Mouse (Mus musculus): ENCODE data around the gene Tpx2. TPM values are rescaled to one million over a fixed set of nuclear protein-coding genes. Genes with fewer than 3 reads are reported as not detected.
A peak's percentile ranks its signal among the peaks of the same experiment; 100 is the strongest.

Gene Tpx2
- total RNA-seq, 2 experiments from 2014 or later = 2.5 to 3.0 TPM

DNA sequence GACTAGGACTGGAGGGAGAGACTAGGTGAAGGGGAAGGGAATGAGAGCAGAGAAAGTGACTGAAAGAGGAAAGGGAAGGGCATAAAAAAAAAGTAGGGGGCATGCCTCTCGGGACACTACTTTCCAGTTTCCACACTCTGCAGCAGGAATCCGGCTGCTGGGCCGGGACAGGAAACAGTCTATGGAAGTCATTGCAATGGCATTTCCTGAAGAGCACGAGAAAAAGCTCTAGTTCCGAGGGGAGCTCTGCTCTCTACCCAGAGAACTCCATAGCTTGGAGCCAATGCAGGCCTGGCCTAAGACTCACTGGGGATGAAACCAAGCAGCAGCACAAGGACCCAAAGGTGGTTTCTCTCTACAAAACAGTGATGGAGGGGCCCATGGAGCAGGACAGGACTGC, 26.7 kb upstream of the Tpx2 start:
- intact Hi-C loops (cut with DNase I) = no loop called here
- H3K4me3 ChIP-seq = no peak overlapping the region; the same call in 1 of the 2 replicates
- DNase-seq (ENCODE audit: extremely low spot score in 1 of 2, low spot score in 2 of 2) = no peak
- no peak for TF ChIP-seq CTCF (IDR thresholded peaks at IDR 0.05)
- peak overlapping the region; percentile 87 for H3K27ac ChIP-seq

DNA sequence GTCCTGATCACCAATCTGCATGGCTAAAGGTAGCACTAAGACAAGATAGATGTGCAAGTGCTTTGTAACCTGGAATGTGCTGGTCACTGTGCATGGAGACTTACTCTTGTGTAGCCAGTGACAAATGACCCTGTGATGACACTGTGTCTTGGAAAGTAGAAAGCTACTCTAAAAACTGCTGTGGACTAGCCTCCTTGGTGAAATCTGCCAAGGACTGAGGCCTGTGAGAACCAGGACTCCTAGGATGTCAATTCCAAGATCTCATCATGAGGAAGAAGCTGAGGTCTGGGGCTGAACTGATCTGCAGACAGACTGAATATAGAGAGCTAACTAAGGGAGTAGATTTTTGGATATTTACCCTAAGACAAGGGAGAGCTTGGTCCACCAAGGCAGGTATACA, 26.2 kb upstream of the Tpx2 start:
- intact Hi-C loops (cut with DNase I) = no loop called here
- DNase-seq (ENCODE audit: extremely low spot score in 1 of 2, low spot score in 2 of 2) = no peak
- peak overlapping the region; percentile 87 for H3K27ac ChIP-seq

DNA sequence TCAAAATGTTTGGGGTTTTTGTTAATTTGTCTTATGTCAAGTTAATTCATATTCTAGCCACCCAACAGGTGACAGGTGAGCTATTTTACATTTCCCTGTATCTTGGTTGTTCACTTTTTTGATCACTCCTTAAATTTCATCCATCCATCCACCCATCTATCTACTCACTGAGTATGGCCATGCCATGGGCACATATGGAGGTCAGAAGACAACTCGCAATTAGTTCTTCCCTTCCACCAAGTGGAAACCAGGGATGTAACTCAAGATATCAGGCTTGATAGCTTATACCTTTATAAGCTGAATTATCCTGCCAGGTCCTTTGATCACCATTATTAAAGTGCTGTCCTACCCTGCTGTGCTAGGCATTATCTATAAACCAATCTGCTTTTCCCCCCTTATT, 24.0 kb upstream of the Tpx2 start:
- Histone ChIP-seq H3K27ac (no peak overlapping the region), H3K4me3 (no peak overlapping the region)
- intact Hi-C loops (cut with DNase I) = no loop called here
- DNase-seq (ENCODE audit: extremely low spot score in 1 of 2, low spot score in 2 of 2) = no peak
- no peak for TF ChIP-seq CTCF (IDR thresholded peaks at IDR 0.05)

More for the DNA sequence above, 26.2 kb upstream of the Tpx2 start:
- no peak for TF ChIP-seq CTCF (IDR thresholded peaks at IDR 0.05)
- H3K4me3 ChIP-seq = peak overlapping the region; percentile 13; the same call in 1 of the 2 replicates

DNA sequence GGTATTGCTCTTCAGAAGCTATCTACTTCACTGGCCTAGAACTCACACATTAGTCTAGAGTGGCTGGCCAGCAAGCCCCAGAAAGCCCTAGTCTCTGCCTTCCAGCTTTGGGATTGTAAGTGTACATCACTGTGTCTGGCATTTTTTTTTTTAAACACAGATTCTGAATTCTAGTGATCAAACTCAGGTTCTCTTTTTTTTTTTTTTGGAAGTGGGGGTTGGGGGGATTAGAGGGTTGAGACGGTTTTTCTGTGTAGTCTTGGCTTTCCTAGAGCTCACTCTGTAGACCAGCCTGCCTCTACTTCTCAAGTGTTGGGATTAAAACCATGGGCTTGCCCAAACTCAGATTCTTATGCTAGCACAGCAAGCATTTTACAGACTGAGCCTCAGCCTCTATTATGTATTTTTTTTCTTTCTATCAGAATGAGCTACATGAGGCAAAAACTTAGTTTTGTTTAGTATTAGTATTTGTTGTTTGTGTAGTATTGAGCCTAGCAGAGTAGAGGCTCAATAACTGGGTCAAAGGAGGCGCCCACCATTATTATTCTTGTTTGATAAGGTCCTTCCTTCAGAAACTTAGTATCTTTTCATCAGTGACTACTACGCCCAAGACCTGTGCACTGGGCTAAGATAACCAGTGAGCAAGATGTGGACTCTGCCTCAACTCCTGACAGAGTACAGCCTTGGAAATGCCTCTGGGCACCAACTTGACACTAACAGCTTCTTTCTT, 23.2 kb upstream of the Tpx2 start:
- intact Hi-C loops (cut with DNase I) = no loop called here
- TF ChIP-seq CTCF (IDR thresholded peaks at IDR 0.05) = no peak
- no peak overlapping the region for H3K4me3 ChIP-seq
- H3K27ac ChIP-seq = peak overlapping the region; percentile 100
- DNase-seq (ENCODE audit: extremely low spot score in 1 of 2, low spot score in 2 of 2) = no peak

DNA sequence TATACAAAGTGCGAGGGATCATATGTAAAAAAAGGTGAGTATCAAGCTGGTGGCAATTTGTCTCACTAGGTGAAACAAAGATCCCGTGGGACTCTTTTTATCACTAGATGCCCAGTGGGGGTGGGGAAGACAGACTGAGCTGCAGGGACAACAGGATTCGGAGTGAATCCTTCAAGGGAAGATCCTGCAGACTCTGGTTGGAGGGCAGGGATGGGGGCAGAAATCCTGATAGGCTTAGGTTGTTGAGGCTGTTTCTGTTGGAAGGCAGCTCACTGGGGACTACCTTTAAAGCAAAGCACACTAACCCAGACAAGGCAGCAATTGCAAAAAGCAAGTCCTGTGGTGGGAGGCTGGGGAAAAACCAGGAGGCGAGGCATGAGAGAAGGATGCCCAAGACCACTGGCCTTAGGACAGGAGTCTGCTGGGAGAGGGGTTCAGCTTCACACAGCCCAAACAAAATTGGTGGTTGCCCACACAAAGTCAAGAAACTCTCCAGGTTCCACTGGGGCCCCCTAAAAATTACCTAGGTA, 22.5 kb upstream of the Tpx2 start:
- no peak for TF ChIP-seq CTCF (IDR thresholded peaks at IDR 0.05)
- intact Hi-C loops (cut with DNase I) = no loop called here
- Histone ChIP-seq H3K4me3 (no peak overlapping the region), H3K27ac (peak overlapping the region; percentile 100)
- no peak for DNase-seq (ENCODE audit: extremely low spot score in 1 of 2, low spot score in 2 of 2)

DNA sequence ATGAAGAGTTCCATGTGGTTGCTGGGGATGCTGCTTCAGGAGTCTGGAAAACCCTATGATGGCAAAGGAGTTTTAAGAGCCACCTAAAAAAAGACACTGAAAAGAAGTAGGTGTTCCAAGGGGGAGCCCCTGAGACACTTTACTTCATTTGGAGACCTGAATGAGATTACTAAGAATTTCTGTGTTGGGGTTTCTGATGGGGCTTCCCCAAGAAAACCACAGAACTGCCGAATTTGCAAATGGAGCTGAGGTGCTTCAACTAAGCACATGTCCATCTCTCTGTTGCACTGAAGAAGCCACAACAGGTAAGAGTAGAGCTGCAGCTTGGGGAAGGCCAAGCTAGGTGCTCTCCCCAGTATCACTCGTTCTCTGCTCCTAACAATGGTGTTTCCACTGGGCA, 22.1 kb upstream of the Tpx2 start:
- peak overlapping the region; percentile 100 for H3K4me3 ChIP-seq
- intact Hi-C loops (cut with DNase I) = no loop called here
- DNase-seq (ENCODE audit: extremely low spot score in 1 of 2, low spot score in 2 of 2) = no peak
- H3K27ac ChIP-seq = peak overlapping the region; percentile 100
- TF ChIP-seq CTCF (IDR thresholded peaks at IDR 0.05) = no peak

DNA sequence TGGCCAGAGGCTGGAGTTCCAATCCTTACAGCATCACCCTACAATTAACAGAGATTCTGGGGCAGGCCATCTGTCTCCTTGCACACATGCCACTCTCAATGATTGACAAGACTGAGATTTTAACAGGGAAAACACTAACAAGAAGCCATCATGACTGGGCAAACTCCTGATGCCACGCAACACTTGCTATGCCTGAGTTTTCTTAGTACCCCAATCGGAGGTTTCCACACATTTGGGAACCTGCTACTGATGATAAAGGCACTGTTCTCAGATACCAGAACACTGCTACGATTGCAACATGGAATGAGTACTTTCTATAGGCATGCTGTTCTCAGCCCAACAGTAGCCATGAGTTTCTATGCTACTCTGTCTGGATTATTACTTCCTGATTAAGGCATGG, 21.3 kb upstream of the Tpx2 start:
- intact Hi-C loops (cut with DNase I) = no loop called here
- TF ChIP-seq CTCF (IDR thresholded peaks at IDR 0.05) = no peak
- Histone ChIP-seq H3K4me3 (peak overlapping the region; percentile 100), H3K27ac (peak overlapping the region; percentile 100)
- DNase-seq (ENCODE audit: extremely low spot score in 1 of 2, low spot score in 2 of 2) = no peak

DNA sequence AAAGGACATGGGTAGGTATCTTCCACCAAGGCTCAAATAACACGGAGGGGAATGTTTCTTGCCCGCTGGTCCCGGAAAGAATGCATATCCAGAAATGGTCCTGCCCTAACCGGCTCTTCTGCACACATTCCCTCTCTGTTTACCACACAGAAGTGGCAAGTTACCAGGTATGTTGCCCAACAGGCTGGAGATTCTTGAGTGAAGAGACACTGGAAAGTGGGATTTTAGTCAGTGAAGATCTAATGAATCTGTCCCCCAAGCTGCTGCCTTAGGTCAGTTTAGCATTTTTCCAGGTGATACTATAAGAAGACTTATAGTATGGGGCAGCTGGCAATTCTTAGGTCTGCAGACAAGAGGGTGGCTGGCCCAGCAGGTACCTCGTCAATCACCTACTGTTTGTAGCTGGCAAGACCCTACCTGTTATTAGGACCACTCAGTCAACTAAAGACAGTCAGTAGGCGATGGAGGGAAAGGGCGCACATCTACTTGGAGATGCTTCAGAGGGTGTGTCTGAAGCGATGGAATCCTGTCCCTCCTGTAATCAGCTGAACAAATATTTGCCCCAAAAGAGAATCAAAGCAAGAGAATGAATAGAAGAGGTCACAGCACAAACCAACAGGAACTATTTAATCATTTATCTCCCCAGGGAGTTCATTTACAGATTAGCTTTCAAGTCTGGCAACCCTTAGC, 20.3 kb upstream of the Tpx2 start:
- TF ChIP-seq CTCF (IDR thresholded peaks at IDR 0.05) = no peak
- no peak for DNase-seq (ENCODE audit: extremely low spot score in 1 of 2, low spot score in 2 of 2)
- intact Hi-C loops (cut with DNase I) = no loop called here
- Histone ChIP-seq H3K4me3 (peak overlapping the region; percentile 100), H3K27ac (peak overlapping the region; percentile 100)

DNA sequence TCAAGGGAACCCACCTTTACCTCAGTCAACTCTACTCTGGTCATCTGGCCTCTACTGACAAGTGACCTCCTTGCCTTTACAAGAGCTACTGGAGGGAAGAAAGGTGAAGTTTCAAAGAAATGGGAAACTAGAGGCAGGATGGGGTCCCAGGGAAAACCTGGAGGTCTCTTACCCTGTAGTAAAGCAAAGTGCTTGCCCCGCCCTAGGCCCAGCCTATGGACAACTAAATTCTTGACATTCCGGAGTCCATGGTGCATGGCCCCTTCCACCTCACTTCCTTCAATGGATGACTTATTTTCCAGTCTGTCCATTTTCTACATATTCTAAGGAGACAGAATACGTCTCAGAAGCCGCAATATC, 19.8 kb upstream of the Tpx2 start:
- intact Hi-C loops (cut with DNase I) = no loop called here
- Histone ChIP-seq H3K4me3 (peak overlapping the region; percentile 100), H3K27ac (peak overlapping the region; percentile 100)
- DNase-seq (ENCODE audit: extremely low spot score in 1 of 2, low spot score in 2 of 2) = no peak
- no peak for TF ChIP-seq CTCF (IDR thresholded peaks at IDR 0.05)

DNA sequence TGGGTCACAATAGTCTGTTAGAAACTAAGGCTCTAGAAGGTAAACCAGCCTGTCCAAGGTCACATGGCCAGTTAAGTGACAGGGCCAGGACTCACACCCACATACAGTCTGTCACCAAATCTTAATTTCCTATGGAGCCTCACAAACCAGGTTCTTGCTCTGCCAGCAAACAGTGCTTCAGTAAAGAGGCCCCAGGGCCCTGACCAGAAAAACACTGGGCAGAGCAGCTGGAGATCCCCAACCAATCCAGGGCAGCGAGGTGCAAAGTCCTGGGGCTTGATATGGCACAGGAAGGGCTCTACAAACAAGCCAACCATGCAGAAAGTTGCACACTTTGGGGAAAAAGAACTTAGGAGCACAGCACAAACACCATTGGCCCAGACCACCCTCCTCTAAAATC, 19.2 kb upstream of the Tpx2 start:
- no peak for TF ChIP-seq CTCF (IDR thresholded peaks at IDR 0.05)
- DNase-seq (ENCODE audit: extremely low spot score in 1 of 2, low spot score in 2 of 2) = no peak
- H3K27ac ChIP-seq = peak overlapping the region; percentile 100
- intact Hi-C loops (cut with DNase I) = no loop called here
- H3K4me3 ChIP-seq = peak overlapping the region; percentile 100

DNA sequence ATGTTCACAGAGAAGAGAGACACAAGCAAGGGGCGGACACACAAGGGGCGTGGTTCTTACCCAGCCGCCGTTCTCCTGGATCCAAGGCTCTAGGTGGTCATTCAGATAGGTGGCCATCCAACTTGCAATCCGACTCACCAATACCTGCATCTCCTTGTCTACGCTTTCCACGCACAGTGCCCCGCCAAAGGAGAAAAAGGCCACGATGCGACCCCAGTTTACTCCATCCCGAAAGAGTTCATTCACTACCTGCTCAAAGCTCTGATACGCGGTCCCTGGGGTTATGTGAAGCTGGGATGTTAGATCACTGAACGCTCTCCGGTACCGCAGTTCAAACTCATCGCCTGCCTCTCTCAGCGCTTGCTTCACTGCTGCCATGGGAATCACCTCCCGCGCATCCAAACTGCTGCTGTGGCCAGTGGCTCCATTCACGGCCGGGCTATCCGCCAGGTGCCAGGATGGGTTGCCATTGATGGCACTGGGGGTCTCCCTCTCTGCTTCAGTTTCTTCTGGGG, 18.3 kb upstream of the Tpx2 start:
- peak overlapping the region; percentile 100 for H3K27ac ChIP-seq
- TF ChIP-seq CTCF (IDR thresholded peaks at IDR 0.05) = no peak
- intact Hi-C loops (cut with DNase I) = no loop called here

More for the DNA sequence above, 18.3 kb upstream of the Tpx2 start:
- DNase-seq (ENCODE audit: extremely low spot score in 1 of 2, low spot score in 2 of 2) = peak; percentile 35 to 40
- H3K4me3 ChIP-seq = peak overlapping the region; percentile 100
